Mouse (Mus musculus) E14TG2a.4 (cell line): ENCODE measurements at regions not wholly inside any gene's neighbourhood (a gene's known extent, or its start where the extent isn't known, plus 50 kb on each side); places are given as distances from the start of the nearest gene placed in this dataset.

Experiments
- CTCF ChIP-seq: conservative IDR thresholded peaks from 2 replicates; pipeline ENCODE4 v1.5.1; 2014; ENCODE audit warnings: low read length
- NANOG ChIP-seq: IDR thresholded peaks from 2 replicates; pipeline ENCODE4 v1.6.1; 2014; ENCODE audit warnings: borderline replicate concordance, low read length, mixed read lengths
- POU5F1 ChIP-seq: IDR thresholded peaks from 2 replicates; pipeline ENCODE4 v1.6.1; 2014; ENCODE audit warnings: low read length, borderline replicate concordance

GRCm38 (mm10) chr13:3749646-3750045, 54.5 kb downstream of the Calml3 start:
- no peak for TF ChIP-seq CTCF
- no peak for TF ChIP-seq NANOG
- no peak for TF ChIP-seq POU5F1
